Mouse (Mus musculus): ENCODE data around the gene Cct7. TPM values are rescaled to one million over a fixed set of nuclear protein-coding genes. Genes with fewer than 3 reads are reported as not detected.

Gene Cct7
- polyA plus RNA-seq, 1 experiment from 2014 or later = 157 TPM

DNA sequence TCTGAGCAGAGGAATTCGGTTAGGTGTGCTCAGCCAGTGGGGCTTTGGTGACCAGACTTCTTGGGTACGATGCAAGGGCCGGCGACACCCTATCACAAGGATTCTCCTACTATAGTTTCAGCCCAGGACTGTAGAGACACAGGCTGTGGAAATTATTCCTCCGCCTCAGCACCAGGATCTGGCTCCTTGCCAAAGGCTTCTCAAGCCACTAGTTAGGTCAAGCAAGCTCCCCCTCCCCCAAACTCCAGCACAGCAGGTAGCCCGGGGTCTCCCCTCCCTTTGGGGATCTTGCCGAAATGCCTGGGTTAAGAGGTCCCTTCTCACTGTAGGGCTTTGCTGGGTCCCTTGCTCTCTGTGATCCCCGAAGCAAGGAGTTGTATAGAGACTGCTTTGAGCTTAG lies 20.6 kb downstream of the Cct7 start:
- no peak overlapping the region for H3K4me2 ChIP-seq (ENCODE audit: low read depth, low read length)
- TF ChIP-seq CTCF (IDR thresholded peaks at IDR 0.05; ENCODE audit: low read depth) (no peak), EP300 (IDR thresholded peaks at IDR 0.05; ENCODE audit: low read depth) (no peak)
- DNase-seq (no peak), ATAC-seq (no peak)
- no peaks in the 10 kb centered on the region for H3K27me3 ChIP-seq (ENCODE audit: insufficient read depth, low read length)
- H3K27ac ChIP-seq (ENCODE audit: low read depth) = no peak overlapping the region
- no peaks in the 10 kb centered on the region for H3K9me3 ChIP-seq (ENCODE audit: low read length)
- no peak overlapping the region for H3K4me3 ChIP-seq (ENCODE audit: low read depth, low read length)
- H3K4me1 ChIP-seq (ENCODE audit: insufficient read depth) = no peaks in the 10 kb centered on the region
- 71% methylated on average over 8 of the region's 8 CpGs for WGBS (ENCODE audit: insufficient replicate concordance)
- H3K9ac ChIP-seq (replicated peaks) = no peak overlapping the region
- H3K36me3 ChIP-seq (replicated peaks; ENCODE audit: insufficient read depth, low read length) = peaks cover 22% of the 10 kb centered on the region

GRCm38 (mm10) chr6:85472542-85472941 lies 21.2 kb downstream of the Cct7 start:
- DNase-seq = no peak
- no peak for ATAC-seq
- Histone ChIP-seq H3K27me3 (ENCODE audit: insufficient read depth, low read length) (no peaks in the 10 kb centered on the region), H3K27ac (ENCODE audit: low read depth) (no peak overlapping the region), H3K4me3 (ENCODE audit: low read depth, low read length) (no peak overlapping the region), H3K4me1 (ENCODE audit: insufficient read depth) (no peaks in the 10 kb centered on the region), H3K9ac (replicated peaks) (no peak overlapping the region), H3K4me2 (ENCODE audit: low read depth, low read length) (no peak overlapping the region), H3K9me3 (ENCODE audit: low read length) (no peaks in the 10 kb centered on the region), H3K36me3 (replicated peaks; ENCODE audit: insufficient read depth, low read length) (peaks cover 17% of the 10 kb centered on the region)
- WGBS (ENCODE audit: insufficient replicate concordance) = 56% methylated on average over 5 of the region's 5 CpGs
- TF ChIP-seq CTCF (IDR thresholded peaks at IDR 0.05; ENCODE audit: low read depth) = no peak
- TF ChIP-seq EP300 (IDR thresholded peaks at IDR 0.05; ENCODE audit: low read depth) = no peak

DNA sequence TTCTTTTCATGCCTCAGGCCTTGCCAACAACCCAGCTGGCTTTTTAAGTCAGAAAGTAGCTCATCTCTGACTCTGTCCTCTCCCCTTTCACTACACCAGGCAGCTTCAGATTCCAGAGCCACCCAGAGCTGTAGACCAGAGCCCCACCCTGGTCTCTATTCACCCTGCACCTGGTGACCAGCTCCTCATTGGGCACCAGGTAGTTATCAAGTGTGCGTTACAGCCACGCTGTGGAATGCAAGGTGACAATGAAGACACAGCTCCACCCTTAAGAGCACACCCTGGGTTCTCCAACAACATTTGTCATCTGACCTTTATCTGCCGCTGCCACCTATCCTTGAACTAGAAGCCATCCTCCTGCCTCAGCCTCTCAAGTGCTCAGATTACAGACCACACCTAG lies 24.3 kb downstream of the Cct7 start:
- Histone ChIP-seq H3K27ac (ENCODE audit: low read depth) (no peak overlapping the region), H3K36me3 (replicated peaks; ENCODE audit: insufficient read depth, low read length) (no peaks in the 10 kb centered on the region), H3K9ac (replicated peaks) (no peak overlapping the region), H3K4me3 (ENCODE audit: low read depth, low read length) (no peak overlapping the region), H3K4me2 (ENCODE audit: low read depth, low read length) (no peak overlapping the region), H3K9me3 (ENCODE audit: low read length) (no peaks in the 10 kb centered on the region), H3K4me1 (ENCODE audit: insufficient read depth) (no peaks in the 10 kb centered on the region), H3K27me3 (ENCODE audit: insufficient read depth, low read length) (no peaks in the 10 kb centered on the region)
- DNase-seq (no peak), ATAC-seq (no peak)
- whole genome bisulfite sequencing (ENCODE audit: insufficient replicate concordance) = 68% methylated on average over 3 of the region's 3 CpGs
- TF ChIP-seq EP300 (IDR thresholded peaks at IDR 0.05; ENCODE audit: low read depth) = no peak
- no peak for TF ChIP-seq CTCF (IDR thresholded peaks at IDR 0.05; ENCODE audit: low read depth)

GRCm38 (mm10) chr6:85477366-85477917 lies 26.1 kb downstream of the Cct7 start:
- no peak overlapping the region for H3K4me3 ChIP-seq (ENCODE audit: low read depth, low read length)
- DNase-seq (peak; percentile 62), ATAC-seq (peak; percentile 53; the same call in 1 of the 2 replicates)

DNA sequence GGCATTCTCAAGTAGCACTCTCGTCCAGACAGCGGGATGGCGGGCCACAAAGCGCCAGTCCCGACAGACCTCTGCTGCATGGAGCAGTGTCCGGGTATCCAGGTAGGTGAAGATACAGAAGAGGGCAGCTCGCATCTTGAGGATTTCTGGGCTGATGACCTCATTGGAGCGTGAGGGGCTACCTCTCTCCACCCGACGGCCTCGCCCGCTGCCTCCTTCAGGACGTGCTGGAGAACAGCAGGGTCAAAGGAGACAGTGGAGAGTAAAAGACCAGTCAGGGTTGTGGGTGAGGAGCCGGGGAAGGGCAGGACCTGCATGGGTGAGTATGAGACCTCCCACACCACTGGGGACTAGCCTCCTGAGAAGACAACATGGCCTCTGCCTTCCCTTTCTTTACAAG lies 27.1 kb downstream of the Cct7 start:
- Histone ChIP-seq H3K27me3 (ENCODE audit: insufficient read depth, low read length) (0 out of 2 replicates have a peak, but pooled peaks cover 2% of the 10 kb centered on the region), H3K4me1 (ENCODE audit: insufficient read depth) (no peaks in the 10 kb centered on the region), H3K4me3 (ENCODE audit: low read depth, low read length) (no peak overlapping the region), H3K4me2 (ENCODE audit: low read depth, low read length) (no peak overlapping the region), H3K9me3 (ENCODE audit: low read length) (no peaks in the 10 kb centered on the region), H3K9ac (replicated peaks) (no peak overlapping the region), H3K27ac (ENCODE audit: low read depth) (no peak overlapping the region), H3K36me3 (replicated peaks; ENCODE audit: insufficient read depth, low read length) (no peaks in the 10 kb centered on the region)
- no peak for ATAC-seq
- 37% methylated on average over 14 of the region's 14 CpGs for WGBS (ENCODE audit: insufficient replicate concordance)
- no peak for DNase-seq
- no peak for TF ChIP-seq CTCF (IDR thresholded peaks at IDR 0.05; ENCODE audit: low read depth)
- no peak for TF ChIP-seq EP300 (IDR thresholded peaks at IDR 0.05; ENCODE audit: low read depth)

More at GRCm38 (mm10) chr6:85477366-85477917, 26.1 kb downstream of the Cct7 start:
- H3K4me1 ChIP-seq (ENCODE audit: insufficient read depth) = no peaks in the 10 kb centered on the region
- 0 out of 2 replicates have a peak, but pooled peaks cover 2% of the 10 kb centered on the region for H3K27me3 ChIP-seq (ENCODE audit: insufficient read depth, low read length)
- peak; percentile 77 for TF ChIP-seq CTCF (IDR thresholded peaks at IDR 0.05; ENCODE audit: low read depth)
- no peak for TF ChIP-seq EP300 (IDR thresholded peaks at IDR 0.05; ENCODE audit: low read depth)
- H3K9ac ChIP-seq (replicated peaks) = no peak overlapping the region
- H3K9me3 ChIP-seq (ENCODE audit: low read length) = no peaks in the 10 kb centered on the region
- H3K27ac ChIP-seq (ENCODE audit: low read depth) = no peak overlapping the region
- WGBS (ENCODE audit: insufficient replicate concordance) = 38% methylated on average over 10 of the region's 10 CpGs
- H3K4me2 ChIP-seq (ENCODE audit: low read depth, low read length) = no peak overlapping the region
- H3K36me3 ChIP-seq (replicated peaks; ENCODE audit: insufficient read depth, low read length) = no peaks in the 10 kb centered on the region

DNA sequence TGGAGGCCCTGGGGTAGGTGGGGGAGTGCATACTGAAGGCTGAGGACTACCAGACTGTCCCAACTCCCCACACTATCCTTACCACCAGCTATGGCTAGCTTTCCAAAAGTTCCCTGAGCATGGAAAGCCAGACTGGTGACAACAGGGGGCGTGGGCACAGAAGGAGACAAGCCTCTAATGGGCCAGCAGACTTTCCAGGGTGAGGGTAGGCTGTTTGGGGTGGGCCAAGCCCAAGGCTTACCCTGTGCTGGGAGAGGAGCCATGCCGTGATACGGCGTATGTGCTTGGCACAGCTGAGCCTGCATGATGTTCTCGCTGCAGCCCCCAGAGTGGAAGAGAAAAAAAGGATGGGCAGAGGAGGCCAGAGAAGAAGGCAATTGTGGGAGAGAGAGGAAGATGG lies 28.7 kb downstream of the Cct7 start:
- Histone ChIP-seq H3K4me1 (ENCODE audit: insufficient read depth) (no peaks in the 10 kb centered on the region), H3K9me3 (ENCODE audit: low read length) (no peaks in the 10 kb centered on the region), H3K4me3 (ENCODE audit: low read depth, low read length) (no peak overlapping the region), H3K36me3 (replicated peaks; ENCODE audit: insufficient read depth, low read length) (no peaks in the 10 kb centered on the region), H3K27me3 (ENCODE audit: insufficient read depth, low read length) (peaks cover 17% of the 10 kb centered on the region), H3K4me2 (ENCODE audit: low read depth, low read length) (no peak overlapping the region), H3K9ac (replicated peaks) (no peak overlapping the region), H3K27ac (ENCODE audit: low read depth) (no peak overlapping the region)
- TF ChIP-seq CTCF (IDR thresholded peaks at IDR 0.05; ENCODE audit: low read depth) (no peak), EP300 (IDR thresholded peaks at IDR 0.05; ENCODE audit: low read depth) (no peak)
- DNase-seq = no peak
- WGBS (ENCODE audit: insufficient replicate concordance) = 77% methylated on average over 5 of the region's 5 CpGs
- ATAC-seq = no peak

Measured in liver, postnatal 0 days (tissue).